24 mouse cellular contexts compared by ENCODE assay signal in genomic region chr9:46188956-46189355, GRCm38 (mm10). TPM values are rescaled to one million over a fixed set of nuclear protein-coding genes. Genes with fewer than 3 reads are reported as not detected.
DNase-seq lines count a peak whose midpoint lies in the region; ATAC-seq and TF ChIP-seq lines count a peak whose summit lies in the region.
"Had no signal": no experiment of that assay in that cellular context is flagged by ENCODE, and none has a peak within 500 bp of the region (broad histone marks: within the 10 kb centered on the region; RNA-seq: fewer than 3 reads in every experiment).

No protein-coding gene starts in this region.

- no peak for ATAC-seq in forebrain, embryonic 13.5 days
- no peak for ATAC-seq in forebrain, embryonic 11.5 days (replicated peaks; ENCODE audit: low FRiP score)
- no peak for ATAC-seq in midbrain, embryonic 15.5 days (replicated peaks)
- peak; percentile 43; the same call in 1 of the 2 replicates for ATAC-seq in hindbrain, postnatal 0 days

- no peak overlapping the region for H3K4me3 ChIP-seq in forebrain, embryonic 13.5 days
- H3K4me3 ChIP-seq in forebrain, embryonic 11.5 days (ENCODE audit: low read depth, low read length): no peak overlapping the region
- no peak overlapping the region for H3K4me3 ChIP-seq in midbrain, embryonic 15.5 days
- H3K4me3 ChIP-seq in midbrain, embryonic 10.5 days: no peak overlapping the region
- no peak overlapping the region for H3K4me3 ChIP-seq in hindbrain, postnatal 0 days (ENCODE audit: low read length)
- no peak overlapping the region for H3K4me3 ChIP-seq in lung, adult 2 months (replicated peaks; ENCODE audit: extremely low read depth, low read depth, low read length)
- H3K4me3 ChIP-seq: limb, embryonic 15.5 days had no signal

- no peak for DNase-seq in forebrain, embryonic 11.5 days (ENCODE audit: low spot score)
- no peak for DNase-seq in midbrain, embryonic 10.5 days (ENCODE audit: low spot score)
- DNase-seq in hindbrain, postnatal 0 days (ENCODE audit: low spot score): peak; percentile 29
- DNase-seq in lung, adult 2 months: no peak
- no peak for DNase-seq in heart, adult 9 months (ENCODE audit: low spot score in 2 of 2)
- DNase-seq: adrenal gland, postnatal 25 days; heart, adult 11 months; kidney, adult 18-20 months; kidney, postnatal 14 days; layer of hippocampus, adult 9-11 months; lung, postnatal 14 days; spleen, adult 18-20 months; thymus, adult 2 months had no signal

- H3K27me3 ChIP-seq in forebrain, embryonic 13.5 days: no peaks in the 10 kb centered on the region
- H3K27me3 ChIP-seq in forebrain, embryonic 11.5 days (ENCODE audit: control insufficient read depth, insufficient read depth, low read length): no peaks in the 10 kb centered on the region
- H3K27me3 ChIP-seq in midbrain, embryonic 15.5 days (replicated peaks): no peaks in the 10 kb centered on the region
- no peaks in the 10 kb centered on the region for H3K27me3 ChIP-seq in midbrain, embryonic 10.5 days (ENCODE audit: low read depth, poor library complexity, severe bottlenecking)
- H3K27me3 ChIP-seq in hindbrain, postnatal 0 days (ENCODE audit: insufficient read depth, low read length): no peaks in the 10 kb centered on the region
- H3K27me3 ChIP-seq: limb, embryonic 15.5 days had no signal

- H3K4me1 ChIP-seq in forebrain, embryonic 13.5 days: peaks cover 5% of the 10 kb centered on the region
- H3K4me1 ChIP-seq in forebrain, embryonic 11.5 days (replicated peaks; ENCODE audit: control insufficient read depth, insufficient read depth, low read length): no peaks in the 10 kb centered on the region
- 0 out of 2 replicates have a peak, but pooled peaks cover 4% of the 10 kb centered on the region for H3K4me1 ChIP-seq in midbrain, embryonic 15.5 days
- H3K4me1 ChIP-seq in midbrain, embryonic 10.5 days: no peaks in the 10 kb centered on the region
- H3K4me1 ChIP-seq in hindbrain, postnatal 0 days (ENCODE audit: insufficient read depth, low read length): no peaks in the 10 kb centered on the region
- H3K4me1 ChIP-seq in lung, adult 2 months (ENCODE audit: control insufficient read depth, insufficient read depth, low read length): peaks cover 5% of the 10 kb centered on the region

- H3K4me2 ChIP-seq in forebrain, embryonic 13.5 days: no peak overlapping the region
- H3K4me2 ChIP-seq in forebrain, embryonic 11.5 days (ENCODE audit: low read depth, low read length, severe bottlenecking): no peak overlapping the region
- H3K4me2 ChIP-seq in midbrain, embryonic 15.5 days: no peak overlapping the region
- no peak overlapping the region for H3K4me2 ChIP-seq in hindbrain, postnatal 0 days (ENCODE audit: low read depth, low read length)
- H3K4me2 ChIP-seq: limb, embryonic 15.5 days had no signal

- no peak overlapping the region; the same call in 1 of the 2 replicates for H3K9ac ChIP-seq in forebrain, embryonic 13.5 days
- H3K9ac ChIP-seq in forebrain, embryonic 11.5 days (ENCODE audit: low read length): no peak overlapping the region
- H3K9ac ChIP-seq in midbrain, embryonic 15.5 days: no peak overlapping the region
- H3K9ac ChIP-seq in hindbrain, postnatal 0 days (replicated peaks; ENCODE audit: low read length): no peak overlapping the region
- H3K9ac ChIP-seq: limb, embryonic 15.5 days had no signal

- H3K27ac ChIP-seq in forebrain, embryonic 13.5 days: peak overlapping the region; percentile 57
- H3K27ac ChIP-seq in forebrain, embryonic 11.5 days (ENCODE audit: low read depth, low read length): no peak overlapping the region
- H3K27ac ChIP-seq in midbrain, embryonic 15.5 days: peak overlapping the region; percentile 42; the same call in 1 of the 2 replicates
- H3K27ac ChIP-seq in midbrain, embryonic 10.5 days (replicated peaks): no peak overlapping the region
- peak overlapping the region; percentile 37; the same call in 1 of the 2 replicates for H3K27ac ChIP-seq in hindbrain, postnatal 0 days

- 71% methylated on average over 5 of the region's 5 CpGs for WGBS in forebrain, embryonic 13.5 days
- WGBS in forebrain, embryonic 11.5 days: 83% methylated on average over 5 of the region's 5 CpGs
- WGBS in midbrain, embryonic 15.5 days: 66% methylated on average over 5 of the region's 5 CpGs
- 90% methylated on average over 5 of the region's 5 CpGs for WGBS in midbrain, embryonic 10.5 days
- 43% methylated on average over 5 of the region's 5 CpGs for WGBS in hindbrain, postnatal 0 days
- 78% methylated on average over 5 of the region's 5 CpGs for WGBS in lung, adult 2 months

- TF ChIP-seq POLR2A in lung, adult 2 months (IDR thresholded peaks at IDR 0.05; ENCODE audit: borderline replicate concordance, extremely low read depth, low read depth, low read length): no peak

- no peaks in the 10 kb centered on the region for H3K36me3 ChIP-seq in forebrain, embryonic 13.5 days (ENCODE audit: poor library complexity, severe bottlenecking)
- no peaks in the 10 kb centered on the region; the same call in 1 of the 2 replicates for H3K36me3 ChIP-seq in forebrain, embryonic 11.5 days (ENCODE audit: control insufficient read depth, insufficient read depth, low read length)
- no peaks in the 10 kb centered on the region for H3K36me3 ChIP-seq in midbrain, embryonic 15.5 days (replicated peaks)
- H3K36me3 ChIP-seq in midbrain, embryonic 10.5 days: 0 out of 2 replicates have a peak, but pooled peaks cover 3% of the 10 kb centered on the region
- no peaks in the 10 kb centered on the region for H3K36me3 ChIP-seq in hindbrain, postnatal 0 days (ENCODE audit: insufficient read depth, low read length)

- no peak for TF ChIP-seq CTCF in hindbrain, postnatal 0 days (IDR thresholded peaks at IDR 0.05; ENCODE audit: low read depth)
- no peak for TF ChIP-seq CTCF in lung, adult 2 months (IDR thresholded peaks at IDR 0.05; ENCODE audit: insufficient read depth, low read length)

- no peaks in the 10 kb centered on the region for H3K9me3 ChIP-seq in forebrain, embryonic 13.5 days (replicated peaks)
- H3K9me3 ChIP-seq in forebrain, embryonic 11.5 days (ENCODE audit: control insufficient read depth, low read length): no peaks in the 10 kb centered on the region
- no peaks in the 10 kb centered on the region for H3K9me3 ChIP-seq in midbrain, embryonic 15.5 days
- no peaks in the 10 kb centered on the region for H3K9me3 ChIP-seq in midbrain, embryonic 10.5 days (replicated peaks)
- H3K9me3 ChIP-seq in hindbrain, postnatal 0 days (ENCODE audit: low read length): no peaks in the 10 kb centered on the region
- H3K9me3 ChIP-seq: limb, embryonic 15.5 days had no signal

RNA-seq across cellular contexts. Expression of gene Apoa1, which starts 39.4 kb away (rescaled TPM):
- polyA plus RNA-seq in forebrain, embryonic 13.5 days (2015; fragmentation: Nextera tagmentation; extraction: Ambion mirVana): 1.2 and 5.4 TPM in 2 replicates
- 0.98 and 1.1 TPM in 2 replicates for polyA plus RNA-seq in forebrain, embryonic 11.5 days (2014; fragmentation: Nextera tagmentation; extraction: Ambion mirVana)
- 4.2 and 8.2 TPM in 2 replicates for polyA plus RNA-seq in midbrain, embryonic 15.5 days (2015; fragmentation: Nextera tagmentation; extraction: Ambion mirVana)
- polyA plus RNA-seq in midbrain, embryonic 10.5 days (2016; fragmentation: Nextera tagmentation; extraction: Ambion mirVana): 0.65 and 1.2 TPM in 2 replicates
- 1.6 TPM in 1 of 2 replicates, not detected in the other for total RNA-seq in hindbrain, postnatal 0 days (2014; rRNA removed)
- 3.4 and 4.5 TPM in 2 replicates for polyA plus RNA-seq in hindbrain, postnatal 0 days (2015; fragmentation: Nextera tagmentation; extraction: Ambion mirVana)
- 2.0 and 3.2 TPM in 2 replicates for polyA plus RNA-seq in lung, adult 2 months (2012; rRNA removed)
- total RNA-seq: hematopoietic stem cell, adult 5-6 weeks; megakaryocyte-erythroid progenitor cell, adult 5-6 weeks had no signal

RNA-seq across cellular contexts. Expression of gene Apoc3, which starts 46.5 kb away (rescaled TPM):
- polyA plus RNA-seq in forebrain, embryonic 13.5 days (2015; fragmentation: Nextera tagmentation; extraction: Ambion mirVana): not detected in 2 replicates
- not detected in 2 replicates for polyA plus RNA-seq in forebrain, embryonic 11.5 days (2014; fragmentation: Nextera tagmentation; extraction: Ambion mirVana)
- not detected in 2 replicates for polyA plus RNA-seq in midbrain, embryonic 15.5 days (2015; fragmentation: Nextera tagmentation; extraction: Ambion mirVana)
- polyA plus RNA-seq in midbrain, embryonic 10.5 days (2016; fragmentation: Nextera tagmentation; extraction: Ambion mirVana): not detected in 2 replicates
- not detected in 2 replicates for total RNA-seq in hindbrain, postnatal 0 days (2014; rRNA removed)
- not detected in 2 replicates for polyA plus RNA-seq in hindbrain, postnatal 0 days (2015; fragmentation: Nextera tagmentation; extraction: Ambion mirVana)
- 1.8 and 2.6 TPM in 2 replicates for polyA plus RNA-seq in lung, adult 2 months (2012; rRNA removed)
- total RNA-seq: ES-E14; hematopoietic stem cell, adult 5-6 weeks; megakaryocyte-erythroid progenitor cell, adult 5-6 weeks had no signal
- polyA plus RNA-seq: embryonic facial prominence, embryonic 11.5 days; heart, embryonic 14.5 days; limb, embryonic 15.5 days; neural tube, embryonic 11.5 days; stomach, embryonic 14.5 days had no signal

RNA-seq across cellular contexts. Expression of gene Apoa4, which starts 51.5 kb away (rescaled TPM):
- 1.1 TPM in 1 of 2 replicates, not detected in the other for polyA plus RNA-seq in forebrain, embryonic 13.5 days (2015; fragmentation: Nextera tagmentation; extraction: Ambion mirVana)
- not detected in 2 replicates for polyA plus RNA-seq in forebrain, embryonic 11.5 days (2014; fragmentation: Nextera tagmentation; extraction: Ambion mirVana)
- 1.0 TPM in 1 of 2 replicates, not detected in the other for polyA plus RNA-seq in midbrain, embryonic 15.5 days (2015; fragmentation: Nextera tagmentation; extraction: Ambion mirVana)
- polyA plus RNA-seq in midbrain, embryonic 10.5 days (2016; fragmentation: Nextera tagmentation; extraction: Ambion mirVana): not detected in 2 replicates
- total RNA-seq in hindbrain, postnatal 0 days (2014; rRNA removed): not detected in 2 replicates
- not detected in 2 replicates for polyA plus RNA-seq in hindbrain, postnatal 0 days (2015; fragmentation: Nextera tagmentation; extraction: Ambion mirVana)
- 0.09 and 0.30 TPM in 2 replicates for polyA plus RNA-seq in lung, adult 2 months (2012; rRNA removed)
- total RNA-seq: adrenal gland, postnatal 25 days; ES-E14; gastrocnemius, adult 8-10 months; hematopoietic stem cell, adult 5-6 weeks; megakaryocyte-erythroid progenitor cell, adult 5-6 weeks had no signal
- polyA plus RNA-seq: embryonic facial prominence, embryonic 11.5 days; heart, embryonic 14.5 days; limb, embryonic 15.5 days; neural tube, embryonic 11.5 days had no signal

Comparison
In these comparisons a context has a peak if more than half of its experiments do, and no peak if none do; other contexts are left out.
1. H3K27ac ChIP-seq: peak in forebrain, embryonic 13.5 days (single experiment), midbrain, embryonic 15.5 days (single experiment) and hindbrain, postnatal 0 days (single experiment); none in forebrain, embryonic 11.5 days (single experiment) and midbrain, embryonic 10.5 days (single experiment).